Mouse (Mus musculus): ENCODE results near the gene Ints7. TPM values are rescaled to one million over a fixed set of nuclear protein-coding genes. Genes with fewer than 3 reads are reported as not detected.

Gene Ints7
- polyA plus RNA-seq, 2 experiments, result 13.5 to 16.8 TPM

GRCm38 (mm10) chr1:191616245-191616644, 40.8 kb downstream of the Ints7 start:
- H3K4me2 ChIP-seq (ENCODE audit: low read depth), result no peak overlapping the region
- no peak overlapping the region for H3K4me3 ChIP-seq (ENCODE audit: insufficient read depth in 1 of 2, low read depth in 2 of 2, low read length in 2 of 2)
- no peak overlapping the region for H3K27ac ChIP-seq
- H3K27me3 ChIP-seq (ENCODE audit: control insufficient read depth, insufficient read depth, low read length), result no peaks in the 10 kb centered on the region
- H3K36me3 ChIP-seq (replicated peaks; ENCODE audit: control insufficient read depth, insufficient read depth, low read depth), result peaks cover 79% of the 10 kb centered on the region
- DNase-seq (ENCODE audit: low read depth in 3 of 3, low spot score in 3 of 3) (no peak), ATAC-seq (ENCODE audit: insufficient read depth) (no peak)
- H3K4me1 ChIP-seq (replicated peaks; ENCODE audit: control insufficient read depth in 2 of 2, insufficient read depth in 2 of 2, low read length in 1 of 2), result no peaks in the 10 kb centered on the region
- no peak for TF ChIP-seq CTCF (IDR thresholded peaks at IDR 0.05; ENCODE audit: low read depth)
- TF ChIP-seq EP300 (IDR thresholded peaks at IDR 0.05; ENCODE audit: low read depth), result no peak
- H3K9me3 ChIP-seq (ENCODE audit: control insufficient read depth, low read length), result no peaks in the 10 kb centered on the region
- 88% methylated on average over 8 of the region's 8 CpGs for WGBS (ENCODE audit: insufficient replicate concordance)
- H3K9ac ChIP-seq (replicated peaks), result no peak overlapping the region

- no peak for ATAC-seq (ENCODE audit: insufficient read depth)
- Histone ChIP-seq H3K4me2 (ENCODE audit: low read depth) (no peak overlapping the region), H3K4me3 (ENCODE audit: insufficient read depth in 1 of 2, low read depth in 2 of 2, low read length in 2 of 2) (no peak overlapping the region), H3K4me1 (replicated peaks; ENCODE audit: control insufficient read depth in 2 of 2, insufficient read depth in 2 of 2, low read length in 1 of 2) (no peaks in the 10 kb centered on the region), H3K27ac (no peak overlapping the region), H3K9me3 (ENCODE audit: control insufficient read depth, low read length) (no peaks in the 10 kb centered on the region), H3K27me3 (ENCODE audit: control insufficient read depth, insufficient read depth, low read length) (no peaks in the 10 kb centered on the region), H3K36me3 (replicated peaks; ENCODE audit: control insufficient read depth, insufficient read depth, low read depth) (peaks cover 76% of the 10 kb centered on the region), H3K9ac (replicated peaks) (no peak overlapping the region)
- DNase-seq (ENCODE audit: low read depth in 3 of 3, low spot score in 3 of 3), result no peak
- 72% methylated on average over 3 of the region's 3 CpGs for WGBS (ENCODE audit: insufficient replicate concordance)
- TF ChIP-seq EP300 (IDR thresholded peaks at IDR 0.05; ENCODE audit: low read depth) (no peak), CTCF (IDR thresholded peaks at IDR 0.05; ENCODE audit: low read depth) (no peak)
Observed at GRCm38 (mm10) chr1:191617589-191617988, 42.2 kb downstream of the Ints7 start.

- H3K4me1 ChIP-seq (replicated peaks; ENCODE audit: control insufficient read depth in 2 of 2, insufficient read depth in 2 of 2, low read length in 1 of 2), result no peaks in the 10 kb centered on the region
- no peaks in the 10 kb centered on the region for H3K9me3 ChIP-seq (ENCODE audit: control insufficient read depth, low read length)
- H3K36me3 ChIP-seq (replicated peaks; ENCODE audit: control insufficient read depth, insufficient read depth, low read depth), result peaks cover 72% of the 10 kb centered on the region
- H3K9ac ChIP-seq (replicated peaks), result no peak overlapping the region
- no peak overlapping the region for H3K4me2 ChIP-seq (ENCODE audit: low read depth)
- DNase-seq (ENCODE audit: low read depth in 3 of 3, low spot score in 3 of 3) (no peak), ATAC-seq (ENCODE audit: insufficient read depth) (no peak)
- no peak overlapping the region for H3K27ac ChIP-seq
- H3K27me3 ChIP-seq (ENCODE audit: control insufficient read depth, insufficient read depth, low read length), result no peaks in the 10 kb centered on the region
- 79% methylated on average over 12 of the region's 12 CpGs for WGBS (ENCODE audit: insufficient replicate concordance)
- no peak for TF ChIP-seq EP300 (IDR thresholded peaks at IDR 0.05; ENCODE audit: low read depth)
- TF ChIP-seq CTCF (IDR thresholded peaks at IDR 0.05; ENCODE audit: low read depth), result no peak
- H3K4me3 ChIP-seq (ENCODE audit: insufficient read depth in 1 of 2, low read depth in 2 of 2, low read length in 2 of 2), result no peak overlapping the region
Observed at GRCm38 (mm10) chr1:191618067-191618766, 42.8 kb downstream of the Ints7 start.

GRCm38 (mm10) chr1:191621096-191621495, 45.7 kb downstream of the Ints7 start:
- no peak for ATAC-seq (ENCODE audit: insufficient read depth)
- TF ChIP-seq CTCF (IDR thresholded peaks at IDR 0.05; ENCODE audit: low read depth) (no peak), EP300 (IDR thresholded peaks at IDR 0.05; ENCODE audit: low read depth) (no peak)
- H3K9ac ChIP-seq (replicated peaks), result no peak overlapping the region
- no peak for DNase-seq (ENCODE audit: low read depth in 3 of 3, low spot score in 3 of 3)
- no peak overlapping the region for H3K4me2 ChIP-seq (ENCODE audit: low read depth)
- H3K27me3 ChIP-seq (ENCODE audit: control insufficient read depth, insufficient read depth, low read length), result no peaks in the 10 kb centered on the region
- no peak overlapping the region for H3K4me3 ChIP-seq (ENCODE audit: insufficient read depth in 1 of 2, low read depth in 2 of 2, low read length in 2 of 2)
- no peaks in the 10 kb centered on the region for H3K4me1 ChIP-seq (replicated peaks; ENCODE audit: control insufficient read depth in 2 of 2, insufficient read depth in 2 of 2, low read length in 1 of 2)
- H3K9me3 ChIP-seq (ENCODE audit: control insufficient read depth, low read length), result no peaks in the 10 kb centered on the region
- 87% methylated on average over 8 of the region's 8 CpGs for WGBS (ENCODE audit: insufficient replicate concordance)
- no peak overlapping the region for H3K27ac ChIP-seq
- H3K36me3 ChIP-seq (replicated peaks; ENCODE audit: control insufficient read depth, insufficient read depth, low read depth), result peaks cover 52% of the 10 kb centered on the region

GRCm38 (mm10) chr1:191622801-191623200, 47.4 kb downstream of the Ints7 start:
- DNase-seq (ENCODE audit: low read depth in 3 of 3, low spot score in 3 of 3) (no peak), ATAC-seq (ENCODE audit: insufficient read depth) (no peak)
- H3K4me1 ChIP-seq (replicated peaks; ENCODE audit: control insufficient read depth in 2 of 2, insufficient read depth in 2 of 2, low read length in 1 of 2), result no peaks in the 10 kb centered on the region
- no peaks in the 10 kb centered on the region for H3K9me3 ChIP-seq (ENCODE audit: control insufficient read depth, low read length)
- H3K36me3 ChIP-seq (replicated peaks; ENCODE audit: control insufficient read depth, insufficient read depth, low read depth), result peaks cover 39% of the 10 kb centered on the region
- H3K9ac ChIP-seq (replicated peaks), result no peak overlapping the region
- 82% methylated on average over 8 of the region's 8 CpGs for WGBS (ENCODE audit: insufficient replicate concordance)
- no peak for TF ChIP-seq CTCF (IDR thresholded peaks at IDR 0.05; ENCODE audit: low read depth)
- no peak for TF ChIP-seq EP300 (IDR thresholded peaks at IDR 0.05; ENCODE audit: low read depth)
- H3K4me2 ChIP-seq (ENCODE audit: low read depth), result no peak overlapping the region
- H3K27ac ChIP-seq, result no peak overlapping the region
- H3K27me3 ChIP-seq (ENCODE audit: control insufficient read depth, insufficient read depth, low read length), result no peaks in the 10 kb centered on the region
- no peak overlapping the region for H3K4me3 ChIP-seq (ENCODE audit: insufficient read depth in 1 of 2, low read depth in 2 of 2, low read length in 2 of 2)

Measured in liver, embryonic 14.5 days (tissue).